Mouse (Mus musculus) neural tube, embryonic 14.5 days (tissue): ENCODE results near the gene Nme4. TPM values are rescaled to one million over a fixed set of nuclear protein-coding genes. Genes with fewer than 3 reads are reported as not detected.

ENCODE experiments used
- ATAC-seq: fragments of 200-750 bp; cut with Nextera tagmentation; 2 replicates; pipeline ENCODE4 v1.8.0; 2017; ENCODE audit warnings: low read depth, mild to moderate bottlenecking, moderate TSS enrichment, moderate library complexity
- H3K27ac ChIP-seq: fragments of 300-500 bp; sonication (generic); 2 replicates; pipeline ENCODE4 v1.5.1; 2014; ENCODE audit warnings: low read depth, mild to moderate bottlenecking, control low read depth, low read length, moderate library complexity, mixed read lengths
- H3K27me3 ChIP-seq: fragments of 300-500 bp; sonication (generic); 2 replicates; pipeline ENCODE4 v1.6.1; 2014; ENCODE audit warnings: low read length; ENCODE audit not compliant: control insufficient read depth, insufficient read depth
- H3K36me3 ChIP-seq: fragments of 300-500 bp; sonication (generic); 2 replicates; pipeline ENCODE4 v1.6.1; 2014; ENCODE audit warnings: low read length, mixed read lengths; ENCODE audit not compliant: control insufficient read depth, insufficient read depth
- H3K4me1 ChIP-seq: fragments of 300-500 bp; sonication (generic); 2 replicates; pipeline ENCODE4 v1.6.1; 2014; ENCODE audit warnings: low read length; ENCODE audit not compliant: control insufficient read depth, insufficient read depth
- H3K4me2 ChIP-seq: fragments of 300-500 bp; sonication (generic); 2 replicates; pipeline ENCODE4 v1.6.1; 2014; ENCODE audit warnings: mild to moderate bottlenecking, low read depth, low read length, control low read depth
- H3K4me3 ChIP-seq: fragments of 300-500 bp; sonication (generic); 2 replicates; pipeline ENCODE4 v1.5.1; 2014; ENCODE audit warnings: low read depth, low read length, control low read depth, mixed read lengths
- H3K9ac ChIP-seq: fragments of 300-500 bp; sonication (generic); replicated peaks from 2 replicates; pipeline ENCODE4 v1.6.1; 2014; ENCODE audit warnings: low read depth, mild to moderate bottlenecking, control low read depth, low read length, mixed read lengths
- H3K9me3 ChIP-seq: fragments of 300-500 bp; sonication (generic); 2 replicates; pipeline ENCODE4 v1.6.1; 2016; ENCODE audit warnings: low read length; ENCODE audit not compliant: control insufficient read depth
- WGBS: fragments of 180-500 bp; shearing (Covaris S2); extraction: QIAGEN DNeasy Blood & Tissue Kit; methylation state at CpG from one replicate; pipeline ENCODE4 v1.1.7; 2014; 5-methylcytosine and 5-hydroxymethylcytosine counted together
- polyA plus RNA-seq: library from polyadenylated mRNA; unstranded; fragments of >200 nt; fragmentation: Nextera tagmentation; extraction: Ambion mirVana; gene quantifications from 2 replicates; pipeline ENCODE4 v1.2.1, GENCODE M21; 2014

The Nme4 gene
- polyA plus RNA-seq, 1 experiment from 2014 or later: 10.8 TPM

GRCm38 (mm10) chr17:26078851-26079250 lies 16.6 kb downstream of the Nme4 start:
- Histone ChIP-seq H3K27ac (no peak overlapping the region), H3K4me2 (no peak overlapping the region), H3K4me1 (no peaks in the 10 kb centered on the region), H3K36me3 (peaks cover 6% of the 10 kb centered on the region; the same call in 1 of the 2 replicates), H3K9ac (no peak overlapping the region), H3K4me3 (no peak overlapping the region), H3K27me3 (no peaks in the 10 kb centered on the region), H3K9me3 (no peaks in the 10 kb centered on the region)
- ATAC-seq: no peak
- 71% methylated on average over 2 of the region's 2 CpGs for WGBS

- no peak overlapping the region for H3K27ac ChIP-seq
- H3K27me3 ChIP-seq: no peaks in the 10 kb centered on the region
- H3K9ac ChIP-seq: no peak overlapping the region
- no peaks in the 10 kb centered on the region for H3K9me3 ChIP-seq
- 68% methylated on average over 3 of the region's 3 CpGs for WGBS
- H3K4me3 ChIP-seq: no peak overlapping the region
- no peak for ATAC-seq
- no peaks in the 10 kb centered on the region for H3K4me1 ChIP-seq
- H3K4me2 ChIP-seq: no peak overlapping the region
- H3K36me3 ChIP-seq: no peaks in the 10 kb centered on the region
Observed at GRCm38 (mm10) chr17:26075246-26075645, 20.2 kb downstream of the Nme4 start.

- H3K9ac ChIP-seq: no peak overlapping the region
Observed at GRCm38 (mm10) chr17:26070136-26070535, 25.3 kb downstream of the Nme4 start.

GRCm38 (mm10) chr17:26068831-26069739 lies 26.3 kb downstream of the Nme4 start, which contains the start of gene Rab11fip3:
Gene Rab11fip3, minus strand, starts transcription at chr17:26069555.
- peak within 1 kb of the TSS; percentile 93 for H3K27ac ChIP-seq
- H3K27me3 ChIP-seq: no peaks in the 10 kb centered on the region
- H3K4me3 ChIP-seq: peak within 1 kb of the TSS; percentile 87
- no peaks in the 10 kb centered on the region for H3K9me3 ChIP-seq
- ATAC-seq: peak; percentile 92
- H3K4me2 ChIP-seq: peak within 1 kb of the TSS; percentile 97
- peaks cover 11% of the 10 kb centered on the region for H3K36me3 ChIP-seq
- peak within 1 kb of the TSS; percentile 95 for H3K9ac ChIP-seq
- peaks cover 40% of the 10 kb centered on the region for H3K4me1 ChIP-seq
- 0% methylated on average over 92 of the region's 94 CpGs for WGBS

More at GRCm38 (mm10) chr17:26070136-26070535, 25.3 kb downstream of the Nme4 start:
- WGBS: 36% methylated on average over 6 of the region's 6 CpGs
- Histone ChIP-seq H3K27ac (no peak overlapping the region), H3K4me3 (peak overlapping the region; percentile 87; the same call in 1 of the 2 replicates), H3K4me1 (peaks cover 31% of the 10 kb centered on the region), H3K9me3 (no peaks in the 10 kb centered on the region), H3K4me2 (peak overlapping the region; percentile 97), H3K27me3 (no peaks in the 10 kb centered on the region), H3K36me3 (peaks cover 2% of the 10 kb centered on the region)
- no peak for ATAC-seq

GRCm38 (mm10) chr17:26068024-26068830 lies 27.2 kb downstream of the Nme4 start:
- Histone ChIP-seq H3K27ac (peak overlapping the region; percentile 93), H3K4me2 (peak overlapping the region; percentile 97), H3K36me3 (peaks cover 16% of the 10 kb centered on the region), H3K9ac (peak overlapping the region; percentile 95), H3K27me3 (no peaks in the 10 kb centered on the region), H3K9me3 (no peaks in the 10 kb centered on the region), H3K4me3 (peak overlapping the region; percentile 87), H3K4me1 (peaks cover 41% of the 10 kb centered on the region)
- peak; percentile 19; the same call in 1 of the 2 replicates for ATAC-seq
- WGBS: under 1% methylated on average over 44 of the region's 44 CpGs

- WGBS: 91% methylated on average over 7 of the region's 7 CpGs
- Histone ChIP-seq H3K27me3 (no peaks in the 10 kb centered on the region), H3K4me2 (peak overlapping the region; percentile 97)
Observed at GRCm38 (mm10) chr17:26066488-26067020, 28.8 kb downstream of the Nme4 start.

GRCm38 (mm10) chr17:26064916-26065315 lies 30.5 kb downstream of the Nme4 start:
- no peak overlapping the region for H3K4me3 ChIP-seq
- peaks cover 43% of the 10 kb centered on the region for H3K4me1 ChIP-seq
- peak overlapping the region; percentile 7; the same call in 1 of the 2 replicates for H3K4me2 ChIP-seq
- no peaks in the 10 kb centered on the region for H3K9me3 ChIP-seq
- no peaks in the 10 kb centered on the region for H3K27me3 ChIP-seq
- H3K27ac ChIP-seq: no peak overlapping the region
- ATAC-seq: no peak
- peaks cover 21% of the 10 kb centered on the region for H3K36me3 ChIP-seq
- 74% methylated on average over 6 of the region's 6 CpGs for WGBS
- H3K9ac ChIP-seq: peak overlapping the region; percentile 25; the same call in 1 of the 2 replicates

More at GRCm38 (mm10) chr17:26066488-26067020, 28.8 kb downstream of the Nme4 start:
- no peak for ATAC-seq
- H3K9me3 ChIP-seq: no peaks in the 10 kb centered on the region
- no peak overlapping the region for H3K27ac ChIP-seq
- peaks cover 21% of the 10 kb centered on the region for H3K36me3 ChIP-seq
- peak overlapping the region; percentile 87 for H3K4me3 ChIP-seq
- no peak overlapping the region for H3K9ac ChIP-seq
- H3K4me1 ChIP-seq: peaks cover 45% of the 10 kb centered on the region

- Histone ChIP-seq H3K4me1 (peaks cover 4% of the 10 kb centered on the region), H3K9me3 (no peaks in the 10 kb centered on the region)
Observed at GRCm38 (mm10) chr17:26057787-26058567, 37.4 kb downstream of the Nme4 start.

More at GRCm38 (mm10) chr17:26057787-26058567, 37.4 kb downstream of the Nme4 start:
- Histone ChIP-seq H3K4me2 (no peak overlapping the region), H3K27ac (no peak overlapping the region), H3K36me3 (peaks cover 14% of the 10 kb centered on the region; the same call in 1 of the 2 replicates), H3K4me3 (no peak overlapping the region), H3K27me3 (no peaks in the 10 kb centered on the region), H3K9ac (no peak overlapping the region)
- ATAC-seq: no peak
- 87% methylated on average over 9 of the region's 9 CpGs for WGBS
